Mouse (Mus musculus): ENCODE data around the gene Tmem222. TPM values are rescaled to one million over a fixed set of nuclear protein-coding genes. Genes with fewer than 3 reads are reported as not detected.

The Tmem222 gene
- 10 to 100 TPM; 82.1 to 82.4 TPM for total RNA-seq (2021)

DNA sequence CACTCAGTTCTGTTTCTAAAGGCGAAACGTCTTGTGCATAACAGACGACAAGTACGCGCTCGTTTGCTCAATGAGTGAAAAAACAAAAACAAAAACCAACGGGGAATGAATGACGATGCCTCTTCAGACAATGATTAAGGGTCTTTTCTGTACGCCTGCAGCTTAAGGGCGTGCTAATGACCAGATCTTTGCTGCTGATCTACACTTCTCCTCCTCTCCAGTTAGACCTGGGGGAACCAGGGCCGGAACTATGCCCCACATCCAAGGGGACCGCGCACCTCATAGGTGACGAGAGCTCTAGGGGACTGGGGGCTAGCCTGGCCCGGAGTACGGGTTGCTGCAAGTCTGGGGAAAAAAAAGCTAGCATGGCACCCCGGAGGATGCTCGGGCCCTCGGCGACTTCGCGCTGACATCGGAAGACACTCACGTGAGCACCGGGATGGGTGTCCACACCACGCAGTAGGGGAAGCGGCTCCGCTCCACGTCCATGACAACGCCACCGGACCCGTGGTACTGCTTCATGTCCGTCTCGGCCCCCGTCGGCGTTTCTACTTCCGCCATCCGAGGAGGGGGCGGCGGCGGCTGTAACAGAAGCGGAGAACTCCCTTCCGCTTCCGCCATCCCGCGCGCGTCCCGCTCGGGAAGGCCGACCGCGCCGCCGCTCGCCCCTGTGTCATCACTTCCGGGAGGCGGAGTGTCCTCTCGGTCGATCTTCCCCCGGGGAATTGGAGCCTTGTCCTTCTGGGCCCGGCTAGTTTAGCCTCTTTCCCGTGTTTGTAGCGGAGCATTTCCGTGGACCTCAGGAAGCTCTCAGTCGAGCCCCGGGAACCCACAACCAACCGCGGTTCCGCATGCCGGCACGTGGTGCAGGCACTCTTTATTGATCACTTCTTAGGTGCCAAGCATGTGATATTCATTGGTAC is at the start of gene Tmem222:
Gene Tmem222, minus strand, starts transcription at position 689 of the 923 bp plus-strand sequence.
- peak; percentile 93 to 96 for DNase-seq (ENCODE audit: extremely low spot score in 1 of 2, low spot score in 2 of 2)
- intact Hi-C loops (cut with DNase I), result no loop called here

DNA sequence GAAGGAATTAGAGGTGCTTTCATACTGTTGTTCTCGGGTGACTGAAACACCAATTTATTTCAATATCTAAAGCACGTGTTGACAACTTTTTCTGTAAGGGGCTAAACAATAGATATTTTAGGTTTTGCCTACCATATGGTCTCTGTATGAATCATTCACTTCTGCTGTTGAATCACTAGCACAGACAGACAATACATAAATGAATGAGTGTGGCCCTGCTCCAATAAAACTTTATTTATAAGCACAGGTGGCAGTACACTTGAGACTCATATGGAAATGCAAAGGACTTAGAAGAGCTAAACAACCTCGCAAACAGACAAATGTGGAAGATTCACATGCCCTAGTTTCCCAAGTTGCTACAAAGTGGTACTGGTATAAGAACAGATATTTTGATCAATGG is 42.1 kb upstream of the Tmem222 start:
- intact Hi-C loops (cut with DNase I), result no loop called here
- no peak for DNase-seq (ENCODE audit: extremely low spot score in 1 of 2, low spot score in 2 of 2)

DNA sequence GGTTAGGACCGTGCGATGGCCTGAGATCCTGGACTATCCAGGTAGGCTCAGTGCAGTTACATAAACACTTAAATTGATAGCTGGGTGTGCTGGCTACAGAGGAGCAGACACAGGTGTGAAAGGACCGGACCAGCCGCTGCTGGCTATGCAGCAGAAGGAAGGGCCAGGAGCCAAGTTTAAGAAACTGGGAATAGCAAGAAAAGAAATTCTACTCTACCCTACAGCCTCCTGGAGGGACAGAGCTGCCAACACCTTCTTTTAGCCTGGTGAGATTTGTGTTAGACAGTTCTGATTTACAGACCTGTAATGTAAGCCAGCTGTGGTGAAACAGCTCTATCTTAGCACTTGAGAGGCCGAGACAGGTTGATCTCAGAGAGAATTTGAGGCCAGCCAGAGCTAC is 38.4 kb upstream of the Tmem222 start:
- intact Hi-C loops (cut with DNase I), result no loop called here
- no peak for DNase-seq (ENCODE audit: extremely low spot score in 1 of 2, low spot score in 2 of 2)

- no peak for DNase-seq (ENCODE audit: extremely low spot score in 1 of 2, low spot score in 2 of 2)
- intact Hi-C loops (cut with DNase I), result loop anchor here (5.0 kb wide), 2 partner anchors 107 to 137 kb away; no protein-coding TSS in a partner anchor
These were observed 37.3 kb upstream of the Tmem222 start for GRCm38 (mm10) chr4:133314896-133315295.

DNA sequence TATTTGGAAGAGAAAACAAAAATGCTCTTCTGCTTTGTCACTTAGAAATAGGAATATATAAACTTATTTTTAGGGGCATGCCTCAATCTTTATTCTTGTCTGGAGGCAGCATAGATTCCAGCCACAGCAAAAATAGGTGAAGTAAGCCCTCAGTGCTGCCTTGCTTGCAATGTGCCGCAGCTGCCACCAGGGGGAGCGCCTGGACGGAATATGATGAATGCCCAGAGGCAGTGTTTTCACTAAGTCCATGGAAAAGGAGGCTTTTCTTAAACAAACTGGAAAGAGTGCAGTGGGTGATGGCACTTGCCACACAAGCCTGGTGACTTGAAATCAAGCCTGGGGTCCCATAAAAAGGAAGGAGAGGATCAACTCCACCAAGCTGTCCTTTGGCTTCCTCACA is 32.4 kb upstream of the Tmem222 start:
- intact Hi-C loops (cut with DNase I), result loop anchor here (5.0 kb wide), 3 partner anchors 32 to 142 kb away; no protein-coding TSS in a partner anchor

DNA sequence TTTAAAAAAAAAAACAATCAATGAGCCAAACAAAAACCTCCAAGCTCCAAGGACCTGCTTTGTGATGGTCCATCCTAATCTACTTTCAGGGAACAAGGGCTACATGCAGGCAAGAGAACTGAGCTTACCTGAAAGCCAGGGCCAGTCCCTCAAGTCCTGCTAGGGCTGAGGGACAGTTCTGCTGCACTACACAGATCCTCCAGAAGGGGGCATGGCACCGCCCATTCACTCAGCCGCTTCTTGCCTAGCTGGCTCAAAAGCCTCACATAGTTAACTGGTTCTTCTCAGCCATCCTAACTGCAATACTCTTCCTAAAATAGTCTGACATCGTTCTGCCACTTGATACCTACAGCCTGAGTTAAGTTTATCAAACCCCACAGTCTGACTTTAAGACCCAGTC is 29.7 kb upstream of the Tmem222 start:
- intact Hi-C loops (cut with DNase I), result loop anchor here (5.0 kb wide), 1 partner anchor 35 kb away; no protein-coding TSS in a partner anchor
- no peak for DNase-seq (ENCODE audit: extremely low spot score in 1 of 2, low spot score in 2 of 2)

More for the DNA sequence above, 32.4 kb upstream of the Tmem222 start:
- peak; percentile 78 to 85 for DNase-seq (ENCODE audit: extremely low spot score in 1 of 2, low spot score in 2 of 2)

- DNase-seq (ENCODE audit: extremely low spot score in 1 of 2, low spot score in 2 of 2), result no peak
- intact Hi-C loops (cut with DNase I), result loop anchor here (5.0 kb wide), 1 partner anchor 36 kb away; no protein-coding TSS in a partner anchor
These were observed 28.2 kb upstream of the Tmem222 start for GRCm38 (mm10) chr4:133305825-133306224.

DNA sequence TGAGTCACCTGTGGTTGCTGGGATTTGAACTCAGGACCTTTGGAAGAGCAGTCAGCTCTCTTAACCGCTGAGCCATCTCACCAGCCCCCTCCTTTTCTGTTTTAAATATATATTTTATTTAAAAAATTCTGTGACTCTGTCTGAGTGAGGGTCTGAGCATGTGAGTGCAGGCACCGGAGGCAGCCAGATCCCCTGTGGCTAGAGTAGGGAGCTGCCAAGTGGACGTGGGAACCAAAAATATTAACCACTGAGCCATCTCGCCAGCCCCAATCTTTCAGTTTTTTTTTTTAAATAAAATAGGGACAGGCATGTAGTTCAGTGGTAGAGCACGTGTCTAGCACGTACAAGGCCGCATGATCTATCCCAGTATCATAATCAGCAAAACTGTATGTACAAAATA is 27.2 kb upstream of the Tmem222 start:
- intact Hi-C loops (cut with DNase I), result loop anchor here (5.0 kb wide), 1 partner anchor 38 kb away; no protein-coding TSS in a partner anchor
- no peak for DNase-seq (ENCODE audit: extremely low spot score in 1 of 2, low spot score in 2 of 2)

- intact Hi-C loops (cut with DNase I), result no loop called here
- DNase-seq (ENCODE audit: extremely low spot score in 1 of 2, low spot score in 2 of 2), result no peak
These were observed 25.1 kb upstream of the Tmem222 start for GRCm38 (mm10) chr4:133302668-133303067.

- intact Hi-C loops (cut with DNase I), result loop anchor here (2.0 kb wide), 1 partner anchor 291 kb away; the partner anchor contains the start of gene Ahdc1
- peak; percentile 64 to 73 for DNase-seq (ENCODE audit: extremely low spot score in 1 of 2, low spot score in 2 of 2)
These were observed 24.2 kb upstream of the Tmem222 start for GRCm38 (mm10) chr4:133301802-133302201.

DNA sequence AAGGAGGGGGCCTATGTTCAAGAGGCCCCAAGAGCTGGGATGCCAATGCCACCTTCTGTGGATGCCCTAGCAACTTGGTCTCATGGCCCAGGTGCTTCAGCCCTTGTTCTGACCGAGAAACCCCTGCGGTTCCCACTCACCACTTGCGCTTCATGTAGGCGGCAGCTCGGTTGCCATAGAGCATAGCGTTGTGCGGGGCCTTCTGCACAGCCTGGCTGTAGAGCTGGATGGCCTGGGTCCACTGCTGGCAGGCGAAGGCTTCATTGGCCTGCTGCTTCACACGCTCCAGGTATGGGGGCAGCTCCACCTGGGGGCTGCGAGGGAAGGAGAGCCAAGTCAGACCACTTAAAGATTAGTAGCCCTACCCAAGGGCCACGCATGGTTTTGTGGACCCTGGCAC is 22.8 kb upstream of the Tmem222 start:
- DNase-seq (ENCODE audit: extremely low spot score in 1 of 2, low spot score in 2 of 2), result no peak
- intact Hi-C loops (cut with DNase I), result loop anchor here (2.0 kb wide), 1 partner anchor 290 kb away; the partner anchor contains the start of gene Ahdc1

DNA sequence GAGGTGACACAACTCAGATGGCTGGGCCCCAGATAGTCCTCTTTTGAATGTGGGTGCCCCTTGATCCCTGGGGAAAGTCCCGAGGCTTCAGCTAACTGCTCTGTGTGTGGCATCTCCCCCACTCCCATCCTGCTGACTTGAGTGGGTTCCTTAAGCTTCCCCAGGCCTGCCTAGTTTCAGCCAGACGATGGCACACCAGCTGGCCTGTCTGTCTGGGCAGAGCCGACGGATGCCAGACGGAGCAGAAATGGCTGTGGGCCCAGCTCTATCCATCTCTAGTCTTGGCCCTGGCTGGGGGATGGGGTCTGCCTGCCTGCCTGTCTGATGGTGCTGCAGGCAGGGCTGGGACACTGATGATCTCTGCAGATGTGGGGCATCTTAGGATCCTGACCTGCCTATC is 22.1 kb upstream of the Tmem222 start:
- intact Hi-C loops (cut with DNase I), result loop anchor here (2.0 to 10.0 kb wide), 3 partner anchors 87 to 355 kb away; partner anchors contain the start of genes Ahdc1, Cd164l2 and Gpr3
- DNase-seq (ENCODE audit: extremely low spot score in 1 of 2, low spot score in 2 of 2), result peak; percentile 62 to 72

DNA sequence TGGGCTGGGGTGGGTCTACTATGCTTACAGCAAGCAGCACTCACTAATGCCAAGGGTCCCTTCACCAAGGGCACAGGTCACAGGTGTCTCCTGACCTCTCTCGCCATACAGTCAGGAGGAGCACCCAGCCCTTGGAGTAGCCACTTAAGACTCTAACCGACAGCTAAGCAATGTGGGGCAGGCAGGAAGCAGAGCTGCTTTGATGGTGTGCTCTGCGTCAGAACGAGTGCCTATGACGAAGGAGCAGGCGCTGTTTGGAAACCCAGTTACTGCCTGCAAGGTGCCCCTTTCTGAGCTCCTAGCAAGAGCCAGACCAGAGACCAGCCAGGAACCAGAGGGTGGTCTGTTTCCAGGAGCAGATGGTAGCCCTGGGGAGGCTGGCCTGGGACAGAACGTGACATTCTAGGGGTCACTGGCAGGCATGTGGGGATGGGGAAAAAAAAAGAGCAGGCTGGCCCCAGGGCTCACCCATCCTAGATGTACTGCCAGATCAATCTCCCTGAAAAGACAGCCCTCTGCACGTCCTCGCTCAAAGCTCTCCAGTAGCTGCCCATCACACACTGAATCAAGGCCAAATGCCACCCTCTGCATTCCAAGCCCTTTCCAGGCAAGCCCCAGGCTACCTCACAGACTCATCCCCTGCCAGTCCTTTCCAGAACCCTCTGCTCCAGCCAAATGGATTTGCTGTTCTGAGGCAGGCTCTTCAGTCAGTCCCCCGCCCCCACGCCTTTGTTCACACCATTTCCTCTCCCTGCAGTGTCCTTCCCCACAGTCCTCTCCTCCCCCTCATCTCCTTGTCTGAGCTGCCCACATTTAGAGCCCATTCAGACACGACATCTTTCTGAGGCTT is 21.1 kb upstream of the Tmem222 start:
- intact Hi-C loops (cut with DNase I), result loop anchor here (5.0 to 10.0 kb wide), 2 partner anchors 86 to 354 kb away; partner anchors contain the start of genes Cd164l2 and Gpr3
- DNase-seq (ENCODE audit: extremely low spot score in 1 of 2, low spot score in 2 of 2), result peak in 1 of 2 experiments; percentile 78

DNA sequence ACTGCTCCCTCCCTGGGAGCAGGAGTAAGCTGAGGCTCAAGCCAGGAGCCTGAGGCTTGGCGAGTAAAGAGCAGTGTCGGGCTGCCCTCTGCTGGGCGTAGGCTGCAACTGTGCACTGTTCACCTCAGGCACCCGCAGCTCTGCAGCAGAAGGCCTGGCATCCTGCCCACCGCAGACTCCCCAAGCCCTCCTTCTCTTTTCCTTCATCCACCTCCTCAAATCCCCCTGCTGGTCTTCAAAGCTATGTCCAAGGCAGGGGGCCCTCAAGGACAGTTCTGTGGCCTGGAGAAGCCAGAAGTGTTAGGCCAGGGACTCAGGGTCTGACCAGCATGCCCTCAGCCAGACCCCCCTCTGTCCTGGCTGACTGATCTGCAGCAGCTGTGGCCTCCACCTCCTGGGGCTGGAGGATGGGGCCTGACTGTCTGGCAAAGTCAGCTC is 20.2 kb upstream of the Tmem222 start:
- peak; percentile 86 to 92 for DNase-seq (ENCODE audit: extremely low spot score in 1 of 2, low spot score in 2 of 2)
- intact Hi-C loops (cut with DNase I), result loop anchor here (5.0 to 10.0 kb wide), 2 partner anchors 86 to 353 kb away; partner anchors contain the start of genes Cd164l2 and Gpr3

GRCm38 (mm10) chr4:133297360-133297759 is 19.8 kb upstream of the Tmem222 start:
- intact Hi-C loops (cut with DNase I), result loop anchor here (5.0 to 10.0 kb wide), 2 partner anchors 85 to 353 kb away; partner anchors contain the start of genes Cd164l2 and Gpr3
- DNase-seq (ENCODE audit: extremely low spot score in 1 of 2, low spot score in 2 of 2), result no peak

DNA sequence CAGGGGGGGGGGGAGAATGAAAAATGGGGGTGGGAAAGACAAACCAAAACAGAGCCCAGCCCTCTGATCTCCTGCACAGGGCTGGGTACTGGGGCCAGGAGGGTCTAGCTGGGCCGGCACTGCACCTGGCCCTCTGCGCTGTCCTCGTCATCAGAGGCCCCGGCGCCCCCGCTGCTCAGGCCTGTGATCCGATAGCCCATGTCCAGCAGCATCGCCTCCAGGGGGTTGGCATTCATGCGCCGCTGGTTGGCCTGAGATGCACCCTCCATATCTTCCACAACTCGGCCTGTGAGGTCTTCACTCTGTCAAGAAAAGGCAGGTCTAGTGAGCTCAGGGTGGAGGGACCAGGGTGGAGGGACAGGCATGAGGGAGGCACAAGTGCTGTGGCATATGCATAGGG is 16.5 kb upstream of the Tmem222 start:
- intact Hi-C loops (cut with DNase I), result loop anchor here (10.0 kb wide), 1 partner anchor 349 kb away; no protein-coding TSS in a partner anchor
- DNase-seq (ENCODE audit: extremely low spot score in 1 of 2, low spot score in 2 of 2), result peak in 1 of 2 experiments; percentile 54

DNA sequence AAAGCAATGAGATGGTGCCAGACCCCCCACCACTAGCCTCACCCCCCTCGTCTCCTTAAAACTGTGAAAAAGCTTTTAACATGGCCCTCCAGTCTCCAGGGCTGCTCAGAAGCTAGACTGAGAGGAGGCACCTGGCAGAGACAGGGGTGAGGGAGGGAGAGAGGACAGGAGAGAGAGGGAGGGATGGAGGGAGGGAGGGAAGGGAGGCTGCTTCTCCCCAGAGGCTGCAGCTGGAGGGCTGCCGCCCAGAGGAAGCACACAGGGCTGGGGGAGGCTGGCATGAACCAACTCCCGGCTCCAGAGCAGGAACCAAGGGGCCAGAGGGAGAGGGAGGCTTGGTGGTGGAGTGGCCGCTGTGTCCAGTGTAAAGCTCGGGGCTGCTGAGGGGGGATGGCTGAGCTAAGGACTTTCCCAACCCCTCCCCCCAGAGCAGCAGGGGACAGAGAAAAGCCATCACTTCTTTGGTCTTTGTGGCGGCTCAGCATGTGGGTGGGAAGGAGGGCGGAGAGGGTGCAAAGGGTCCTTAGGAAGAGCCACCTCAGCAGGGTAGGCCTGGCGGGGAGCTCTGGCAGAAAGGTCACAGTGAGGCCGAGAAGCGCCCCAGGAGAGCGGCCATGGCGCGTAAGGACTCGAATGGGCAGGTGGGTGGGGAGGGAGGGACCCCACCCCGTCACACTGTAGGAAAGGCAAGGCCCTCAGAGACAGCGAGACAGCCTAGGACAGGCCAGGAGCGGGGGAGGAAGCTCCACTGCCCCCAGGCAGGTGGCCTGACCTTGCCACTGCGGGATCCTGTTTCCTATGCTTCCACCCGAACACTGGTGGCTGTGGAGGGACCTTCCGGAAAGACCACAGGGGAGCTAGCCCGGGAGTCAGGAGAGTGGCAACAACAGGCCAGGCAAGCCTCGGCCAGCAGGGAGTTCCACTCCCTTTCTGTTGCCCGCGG is 15.6 kb upstream of the Tmem222 start:
- DNase-seq (ENCODE audit: extremely low spot score in 1 of 2, low spot score in 2 of 2), result peak in 1 of 2 experiments; percentile 54
- intact Hi-C loops (cut with DNase I), result loop anchor here (10.0 kb wide), 1 partner anchor 348 kb away; no protein-coding TSS in a partner anchor

Measured in left cerebral cortex, postnatal 10 days (tissue).